Mouse (Mus musculus) forebrain, embryonic 14.5 days (tissue): ENCODE measurements around the gene Ehd1. TPM values are rescaled to one million over a fixed set of nuclear protein-coding genes. Genes with fewer than 3 reads are reported as not detected.
A peak's percentile ranks its signal among the peaks of the same experiment; 100 is the strongest.

Source experiments
- ATAC-seq: fragments of 200-750 bp; cut with Nextera tagmentation; 2 replicates; pipeline ENCODE4 v1.8.0; 2017; ENCODE audit warnings: mild to moderate bottlenecking, moderate library complexity
- DNase-seq: peaks from one replicate; pipeline ENCODE4 v3.0.0-alpha.2; 2015; ENCODE audit warnings: low spot score
- H3K27ac ChIP-seq: fragments of 300-500 bp; sonication (generic); 2 replicates; pipeline ENCODE4 v1.5.1; 2014; ENCODE audit warnings: low read depth, mild to moderate bottlenecking, control low read depth, low read length, moderate library complexity
- H3K27me3 ChIP-seq: fragments of 300-500 bp; sonication (generic); replicated peaks from 2 replicates; pipeline ENCODE4 v1.6.1; 2014; ENCODE audit warnings: low read length, control low read depth, mixed read lengths; ENCODE audit not compliant: control insufficient read depth, insufficient read depth
- H3K36me3 ChIP-seq: fragments of 300-500 bp; sonication (generic); 2 replicates; pipeline ENCODE4 v1.6.1; 2014; ENCODE audit warnings: low read length, control low read depth; ENCODE audit not compliant: control insufficient read depth, insufficient read depth
- H3K4me1 ChIP-seq: fragments of 300-500 bp; sonication (generic); 2 replicates; pipeline ENCODE4 v1.6.1; 2014; ENCODE audit warnings: antibody characterized with exemption, low read length, control low read depth; ENCODE audit not compliant: control insufficient read depth, insufficient read depth
- H3K4me2 ChIP-seq: fragments of 300-500 bp; sonication (generic); 2 replicates; pipeline ENCODE4 v1.6.1; 2014; ENCODE audit warnings: mild to moderate bottlenecking, control low read depth, low read length
- H3K4me3 ChIP-seq: fragments of 300-500 bp; sonication (generic); 2 replicates; pipeline ENCODE4 v1.5.1; 2014; ENCODE audit warnings: low read depth, low read length, control low read depth
- H3K9ac ChIP-seq: fragments of 300-500 bp; sonication (generic); 2 replicates; pipeline ENCODE4 v1.6.1; 2014; ENCODE audit warnings: mild to moderate bottlenecking, low read length, control low read depth, moderate library complexity
- H3K9me3 ChIP-seq: fragments of 300-500 bp; sonication (generic); replicated peaks from 2 replicates; pipeline ENCODE4 v1.6.1; 2016; ENCODE audit warnings: low read length, control low read depth, mixed read lengths; ENCODE audit not compliant: control insufficient read depth
- WGBS: fragments of 180-500 bp; shearing (Covaris S2); extraction: QIAGEN DNeasy Blood & Tissue Kit; methylation state at CpG from one replicate; pipeline ENCODE4 v1.1.7; 2014; 5-methylcytosine and 5-hydroxymethylcytosine counted together
- polyA plus RNA-seq: library from polyadenylated mRNA; unstranded; fragments of >200 nt; fragmentation: Nextera tagmentation; extraction: Ambion mirVana; gene quantifications from 2 replicates; pipeline ENCODE4 v1.2.1, GENCODE M21; 2014

Ehd1 gene
- polyA plus RNA-seq, 1 experiment from 2014 or later = 71.3 TPM

- H3K27ac ChIP-seq = no peak overlapping the region
- H3K9me3 ChIP-seq = no peaks in the 10 kb centered on the region
- H3K27me3 ChIP-seq = no peaks in the 10 kb centered on the region
- ATAC-seq = no peak
- no peak overlapping the region for H3K4me3 ChIP-seq
- H3K4me1 ChIP-seq = peaks cover under 1% of the 10 kb centered on the region
- H3K36me3 ChIP-seq = peaks cover 56% of the 10 kb centered on the region
- no peak overlapping the region for H3K4me2 ChIP-seq
- H3K9ac ChIP-seq = no peak overlapping the region
- no peak for DNase-seq
- WGBS = 94% methylated on average over 29 of the region's 29 CpGs
Observed at GRCm38 (mm10) chr19:6247526-6248300, 28.8 kb upstream of the Ehd1 start.

- no peak for ATAC-seq
- 91% methylated on average over 4 of the region's 4 CpGs for WGBS
- no peak overlapping the region for H3K4me2 ChIP-seq
- H3K4me3 ChIP-seq = no peak overlapping the region
- H3K4me1 ChIP-seq = no peaks in the 10 kb centered on the region
- no peak overlapping the region for H3K9ac ChIP-seq
- H3K27ac ChIP-seq = no peak overlapping the region
- peaks cover 87% of the 10 kb centered on the region for H3K36me3 ChIP-seq
- DNase-seq = no peak
- no peaks in the 10 kb centered on the region for H3K27me3 ChIP-seq
- H3K9me3 ChIP-seq = no peaks in the 10 kb centered on the region
Observed at GRCm38 (mm10) chr19:6253021-6253420, 23.5 kb upstream of the Ehd1 start.

GRCm38 (mm10) chr19:6260428-6260827 is 16.1 kb upstream of the Ehd1 start:
- no peak for ATAC-seq
- peaks cover 70% of the 10 kb centered on the region for H3K36me3 ChIP-seq
- no peak overlapping the region for H3K4me3 ChIP-seq
- 69% methylated on average over 2 of the region's 2 CpGs for WGBS
- H3K4me2 ChIP-seq = no peak overlapping the region
- peak; percentile 35 for DNase-seq
- H3K27ac ChIP-seq = no peak overlapping the region
- H3K9ac ChIP-seq = no peak overlapping the region
- H3K27me3 ChIP-seq = no peaks in the 10 kb centered on the region
- no peaks in the 10 kb centered on the region for H3K9me3 ChIP-seq
- H3K4me1 ChIP-seq = no peaks in the 10 kb centered on the region

- no peak overlapping the region for H3K4me3 ChIP-seq
- no peak for ATAC-seq
- no peaks in the 10 kb centered on the region for H3K9me3 ChIP-seq
- H3K9ac ChIP-seq = no peak overlapping the region
- peaks cover 65% of the 10 kb centered on the region for H3K36me3 ChIP-seq
- no peaks in the 10 kb centered on the region for H3K4me1 ChIP-seq
- no peak overlapping the region for H3K4me2 ChIP-seq
- H3K27ac ChIP-seq = no peak overlapping the region
- H3K27me3 ChIP-seq = no peaks in the 10 kb centered on the region
- no peak for DNase-seq
- 76% methylated on average over 4 of the region's 4 CpGs for WGBS
Observed at GRCm38 (mm10) chr19:6260946-6261345, 15.6 kb upstream of the Ehd1 start.

- Histone ChIP-seq H3K4me2 (no peak overlapping the region), H3K9me3 (no peaks in the 10 kb centered on the region), H3K4me1 (no peaks in the 10 kb centered on the region), H3K27me3 (no peaks in the 10 kb centered on the region), H3K36me3 (peaks cover 60% of the 10 kb centered on the region), H3K4me3 (no peak overlapping the region), H3K27ac (no peak overlapping the region), H3K9ac (no peak overlapping the region)
- no peak for DNase-seq
- WGBS = 96% methylated on average over 14 of the region's 14 CpGs
- ATAC-seq = no peak
Observed at GRCm38 (mm10) chr19:6261379-6261778, 15.1 kb upstream of the Ehd1 start.

- Histone ChIP-seq H3K4me3 (no peak overlapping the region), H3K4me2 (no peak overlapping the region), H3K9me3 (no peaks in the 10 kb centered on the region), H3K36me3 (peaks cover 52% of the 10 kb centered on the region), H3K4me1 (no peaks in the 10 kb centered on the region), H3K9ac (no peak overlapping the region), H3K27me3 (no peaks in the 10 kb centered on the region), H3K27ac (no peak overlapping the region)
- 49% methylated on average over 7 of the region's 7 CpGs for WGBS
- ATAC-seq (no peak), DNase-seq (peak; percentile 56)
Observed at GRCm38 (mm10) chr19:6262222-6262621, 14.3 kb upstream of the Ehd1 start.

GRCm38 (mm10) chr19:6262839-6263433 is 13.6 kb upstream of the Ehd1 start:
- Histone ChIP-seq H3K9me3 (no peaks in the 10 kb centered on the region), H3K4me3 (no peak overlapping the region), H3K9ac (no peak overlapping the region), H3K27me3 (no peaks in the 10 kb centered on the region), H3K4me2 (no peak overlapping the region), H3K27ac (no peak overlapping the region), H3K36me3 (peaks cover 45% of the 10 kb centered on the region), H3K4me1 (no peaks in the 10 kb centered on the region)
- no peak for ATAC-seq
- DNase-seq = no peak
- 90% methylated on average over 8 of the region's 8 CpGs for WGBS

GRCm38 (mm10) chr19:6264200-6264599 is 12.3 kb upstream of the Ehd1 start:
- Histone ChIP-seq H3K4me1 (no peaks in the 10 kb centered on the region), H3K36me3 (peaks cover 32% of the 10 kb centered on the region), H3K4me3 (no peak overlapping the region), H3K27ac (no peak overlapping the region), H3K9me3 (no peaks in the 10 kb centered on the region), H3K4me2 (no peak overlapping the region), H3K9ac (no peak overlapping the region), H3K27me3 (no peaks in the 10 kb centered on the region)
- ATAC-seq (no peak), DNase-seq (no peak)
- WGBS = 82% methylated on average over 9 of the region's 9 CpGs

GRCm38 (mm10) chr19:6264945-6265344 is 11.6 kb upstream of the Ehd1 start:
- Histone ChIP-seq H3K9ac (no peak overlapping the region), H3K36me3 (peaks cover 28% of the 10 kb centered on the region), H3K27me3 (no peaks in the 10 kb centered on the region), H3K27ac (no peak overlapping the region), H3K4me3 (no peak overlapping the region), H3K4me2 (no peak overlapping the region), H3K9me3 (no peaks in the 10 kb centered on the region), H3K4me1 (no peaks in the 10 kb centered on the region)
- ATAC-seq = no peak
- WGBS = 91% methylated on average over 8 of the region's 8 CpGs
- no peak for DNase-seq
